Mouse (Mus musculus) thymus, adult 2 months (tissue): ENCODE data around the gene Pold1.

Experiments used
- CTCF ChIP-seq: fragments of 200-500 bp; IDR thresholded peaks from 2 replicates; pipeline ENCODE4 v1.5.1; 2012; ENCODE audit warnings: mild to moderate bottlenecking, control low read depth, low read length, moderate library complexity, borderline replicate concordance; ENCODE audit not compliant: control insufficient read depth, poor library complexity, insufficient read depth; ENCODE audit errors: extremely low read depth
- POLR2A ChIP-seq: fragments of 200-500 bp; IDR thresholded peaks from 2 replicates; pipeline ENCODE4 v1.6.1; 2012; ENCODE audit warnings: mild to moderate bottlenecking, low read length, control low read depth, moderate library complexity; ENCODE audit not compliant: control insufficient read depth, poor library complexity, insufficient read depth; ENCODE audit errors: extremely low read depth

- no peak for TF ChIP-seq POLR2A
- TF ChIP-seq CTCF, result no peak
These were observed 33.0 kb upstream of the Pold1 start for GRCm38 (mm10) chr7:44581637-44582036.
